Mouse (Mus musculus) forebrain, embryonic 15.5 days (tissue): ENCODE data around the gene Gm13276. TPM values are rescaled to one million over a fixed set of nuclear protein-coding genes. Genes with fewer than 3 reads are reported as not detected.
"Not testable (repeated sequence)": the region's sequence is repeated elsewhere in the genome, so short reads cannot be mapped to it uniquely, and the experiment has no call there.

Experiments
- ATAC-seq: fragments of 200-750 bp; cut with Nextera tagmentation; replicated peaks from 2 replicates; pipeline ENCODE4 v1.8.0; 2017; ENCODE audit warnings: mild to moderate bottlenecking, moderate TSS enrichment, moderate library complexity
- H3K27ac ChIP-seq: fragments of 300-500 bp; sonication (generic); replicated peaks from 2 replicates; pipeline ENCODE4 v1.5.1; 2015; ENCODE audit warnings: mild to moderate bottlenecking, inconsistent platforms
- H3K27me3 ChIP-seq: fragments of 300-500 bp; sonication (generic); 2 replicates; pipeline ENCODE4 v1.6.1; 2015; ENCODE audit warnings: inconsistent platforms
- H3K36me3 ChIP-seq: fragments of 300-500 bp; sonication (generic); 2 replicates; pipeline ENCODE4 v1.6.1; 2015; ENCODE audit warnings: mild to moderate bottlenecking, inconsistent platforms
- H3K4me1 ChIP-seq: fragments of 300-500 bp; sonication (generic); 2 replicates; pipeline ENCODE4 v1.6.1; 2015; ENCODE audit warnings: inconsistent platforms
- H3K4me2 ChIP-seq: fragments of 300-500 bp; sonication (generic); replicated peaks from 2 replicates; pipeline ENCODE4 v1.6.1; 2015; ENCODE audit warnings: mild to moderate bottlenecking, inconsistent platforms
- H3K4me3 ChIP-seq: fragments of 300-500 bp; sonication (generic); 2 replicates; pipeline ENCODE4 v1.5.1; 2015; ENCODE audit warnings: mild to moderate bottlenecking, inconsistent platforms
- H3K9ac ChIP-seq: fragments of 300-500 bp; sonication (generic); replicated peaks from 2 replicates; pipeline ENCODE4 v1.6.1; 2015; ENCODE audit warnings: mild to moderate bottlenecking, inconsistent platforms
- H3K9me3 ChIP-seq: fragments of 300-500 bp; sonication (generic); 2 replicates; pipeline ENCODE4 v1.6.1; 2016; ENCODE audit warnings: inconsistent platforms
- WGBS: fragments of 180-500 bp; shearing (Covaris S2); methylation state at CpG from one replicate; pipeline ENCODE4 v1.1.7; 2015; ENCODE audit warnings: mixed read lengths; 5-methylcytosine and 5-hydroxymethylcytosine counted together
- polyA plus RNA-seq: library from polyadenylated mRNA; unstranded; fragments of >200 nt; fragmentation: Nextera tagmentation; extraction: Ambion mirVana; gene quantifications from 2 replicates; pipeline ENCODE4 v1.2.1, GENCODE M21; 2015

Gm13276 gene
- polyA plus RNA-seq, 1 experiment from 2014 or later: not detected

DNA sequence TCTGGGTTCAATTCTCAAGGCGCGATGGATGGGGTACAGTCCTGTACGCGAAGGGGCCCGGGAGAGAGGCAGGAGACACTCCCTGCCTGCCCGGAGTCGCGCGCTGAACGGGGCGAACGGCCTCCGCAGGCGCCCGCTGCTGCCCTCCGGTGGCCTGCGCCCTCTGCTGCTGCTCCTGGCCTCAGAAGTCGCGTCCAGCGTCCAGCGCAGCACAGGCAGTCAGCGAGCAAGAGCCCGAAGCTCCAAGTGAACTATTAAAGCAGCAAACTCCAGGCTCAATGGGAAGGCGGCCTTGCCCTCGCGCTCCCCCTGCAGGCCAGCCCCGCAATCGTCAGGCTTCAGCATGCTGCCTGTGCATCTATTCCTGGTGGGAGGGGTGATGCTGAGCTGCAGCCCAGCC is 25.1 kb upstream of the Gm13276 start:
- Histone ChIP-seq H3K4me2 (peak overlapping the region; percentile 63), H3K9ac (0 out of 2 replicates have a peak overlapping the region, but pooled peaks have one; percentile 16), H3K4me3 (peak overlapping the region; percentile 36)
- WGBS: under 1% methylated on average over 24 of the region's 28 CpGs
- ATAC-seq, H3K27me3 ChIP-seq, H3K4me1 ChIP-seq, H3K27ac ChIP-seq, H3K36me3 ChIP-seq, H3K9me3 ChIP-seq: not testable (repeated sequence)

DNA sequence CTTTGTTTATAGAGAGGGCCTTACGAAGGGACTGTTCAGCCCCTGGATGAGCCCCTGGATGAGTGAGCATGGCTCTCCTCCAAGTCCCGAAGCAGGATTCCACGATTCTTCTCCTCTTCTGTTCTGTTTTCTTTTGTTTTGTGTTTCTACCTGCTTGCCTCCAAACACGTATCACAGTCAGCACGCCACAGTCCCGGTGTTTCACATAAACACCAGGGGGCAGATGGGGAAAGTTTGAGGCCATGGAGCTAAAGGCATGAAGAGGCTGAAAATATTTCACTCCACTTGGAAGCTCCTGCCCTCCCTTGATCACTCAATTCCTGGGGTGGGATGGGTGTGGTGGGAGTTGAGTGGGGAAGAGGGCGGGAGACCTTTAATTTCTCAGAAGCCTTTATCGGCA is 23.7 kb upstream of the Gm13276 start:
- H3K4me3 ChIP-seq, H3K36me3 ChIP-seq, H3K27me3 ChIP-seq, H3K27ac ChIP-seq, H3K9ac ChIP-seq, H3K4me2 ChIP-seq, H3K4me1 ChIP-seq, H3K9me3 ChIP-seq, ATAC-seq: not testable (repeated sequence)
- WGBS: 64% methylated on average over 6 of the region's 8 CpGs

DNA sequence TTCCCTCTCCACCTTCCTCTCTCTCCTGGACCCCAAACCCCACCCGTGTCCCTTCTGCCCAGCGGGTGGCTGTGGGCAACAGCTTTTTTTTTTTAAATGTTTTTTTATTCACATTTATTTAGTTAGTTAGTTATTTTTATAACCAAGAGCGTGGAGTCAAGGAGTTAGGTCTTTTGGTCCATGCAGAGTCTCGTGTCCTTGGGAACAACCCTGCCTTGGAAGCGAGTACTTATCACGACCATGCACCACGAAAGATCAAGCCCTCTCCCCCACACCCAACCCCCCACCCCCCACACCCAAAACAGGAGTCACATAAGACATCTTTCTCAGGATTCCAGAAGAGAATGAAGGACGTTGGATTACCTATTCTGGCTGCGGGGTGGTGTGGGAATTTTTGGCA is 23.2 kb upstream of the Gm13276 start:
- 59% methylated on average over 9 of the region's 9 CpGs for WGBS

GRCm38 (mm10) chr4:88763384-88764018 is 22.0 kb upstream of the Gm13276 start:
- H3K27me3 ChIP-seq, ATAC-seq: not testable (repeated sequence)
- WGBS: 2% methylated on average over 34 of the region's 42 CpGs

More for the DNA sequence above, 23.2 kb upstream of the Gm13276 start:
- H3K4me1 ChIP-seq, ATAC-seq, H3K4me3 ChIP-seq, H3K36me3 ChIP-seq, H3K27me3 ChIP-seq, H3K27ac ChIP-seq, H3K9me3 ChIP-seq, H3K4me2 ChIP-seq, H3K9ac ChIP-seq: not testable (repeated sequence)

DNA sequence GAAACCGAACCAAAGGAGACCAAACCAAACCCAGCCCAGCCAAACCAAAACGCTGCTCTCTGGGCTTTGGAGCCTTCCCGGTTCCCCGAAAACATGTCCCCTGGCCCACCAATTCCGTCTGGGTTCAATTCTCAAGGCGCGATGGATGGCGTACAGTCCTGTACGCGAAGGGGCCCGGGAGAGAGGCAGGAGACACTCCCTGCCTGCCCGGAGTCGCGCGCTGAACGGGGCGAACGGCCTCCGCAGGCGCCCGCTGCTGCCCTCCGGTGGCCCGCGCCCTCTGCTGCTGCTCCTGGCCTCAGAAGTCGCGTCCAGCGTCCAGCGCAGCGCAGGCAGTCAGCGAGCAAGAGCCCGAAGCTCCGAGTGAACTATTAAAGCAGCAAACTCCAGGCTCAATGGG is 12.0 kb upstream of the Gm13276 start, which contains the start of gene Gm13290:
Gene Gm13290, plus strand, starts transcription at position 301 of the 400 bp plus-strand sequence.
- no CpG with 5 or more reads among the region's 32 CpGs for whole genome bisulfite sequencing
- not testable (repeated sequence) for H3K4me1 ChIP-seq, H3K36me3 ChIP-seq, H3K9me3 ChIP-seq, H3K9ac ChIP-seq, H3K27me3 ChIP-seq, H3K4me3 ChIP-seq, H3K4me2 ChIP-seq, H3K27ac ChIP-seq, ATAC-seq

More at GRCm38 (mm10) chr4:88763384-88764018, 22.0 kb upstream of the Gm13276 start:
- Histone ChIP-seq H3K4me2 (peak overlapping the region; percentile 63), H3K4me3 (peak overlapping the region; percentile 41), H3K9ac (0 out of 2 replicates have a peak overlapping the region, but pooled peaks have one; percentile 24)
- H3K27ac ChIP-seq, H3K9me3 ChIP-seq, H3K36me3 ChIP-seq, H3K4me1 ChIP-seq: not testable (repeated sequence)

- not testable (repeated sequence) for H3K4me3 ChIP-seq, ATAC-seq, H3K27me3 ChIP-seq, H3K36me3 ChIP-seq, H3K4me2 ChIP-seq, H3K27ac ChIP-seq, H3K9me3 ChIP-seq, H3K4me1 ChIP-seq, H3K9ac ChIP-seq
- no CpG with 5 or more reads among the region's 29 CpGs for whole genome bisulfite sequencing
Observed at GRCm38 (mm10) chr4:88776622-88777021, 8.9 kb upstream of the Gm13276 start, which contains the start of gene Gm13289. Gene Gm13289, plus strand, starts transcription at chr4:88776922.

GRCm38 (mm10) chr4:88779550-88779949 is 6.0 kb upstream of the Gm13276 start, which contains the start of gene Gm13272:
Gene Gm13272, plus strand, starts transcription at chr4:88779850.
- H3K4me2 ChIP-seq, H3K9me3 ChIP-seq, H3K4me1 ChIP-seq, H3K27me3 ChIP-seq, H3K9ac ChIP-seq, H3K4me3 ChIP-seq, H3K27ac ChIP-seq, ATAC-seq, H3K36me3 ChIP-seq: not testable (repeated sequence)
- WGBS: no CpG with 5 or more reads among the region's 29 CpGs

- not testable (repeated sequence) for H3K27ac ChIP-seq, H3K36me3 ChIP-seq, H3K4me1 ChIP-seq, H3K4me3 ChIP-seq, H3K9me3 ChIP-seq, ATAC-seq, H3K9ac ChIP-seq, H3K27me3 ChIP-seq, H3K4me2 ChIP-seq
- WGBS: 47% methylated on average over 16 of the region's 18 CpGs
Observed at GRCm38 (mm10) chr4:88780320-88780719, 5.2 kb upstream of the Gm13276 start.

GRCm38 (mm10) chr4:88781831-88782230 is 3.7 kb upstream of the Gm13276 start, which contains the start of gene Ifnz:
Gene Ifnz, plus strand, starts transcription at chr4:88782131.
- H3K4me1 ChIP-seq, H3K9me3 ChIP-seq, H3K27ac ChIP-seq, H3K36me3 ChIP-seq, ATAC-seq, H3K9ac ChIP-seq, H3K27me3 ChIP-seq: not testable (repeated sequence)
- Histone ChIP-seq H3K4me2 (peak within 1 kb of the TSS; percentile 40), H3K4me3 (peak within 1 kb of the TSS; percentile 17; the same call in 1 of the 2 replicates)
- WGBS: 26% methylated on average over 4 of the region's 7 CpGs

DNA sequence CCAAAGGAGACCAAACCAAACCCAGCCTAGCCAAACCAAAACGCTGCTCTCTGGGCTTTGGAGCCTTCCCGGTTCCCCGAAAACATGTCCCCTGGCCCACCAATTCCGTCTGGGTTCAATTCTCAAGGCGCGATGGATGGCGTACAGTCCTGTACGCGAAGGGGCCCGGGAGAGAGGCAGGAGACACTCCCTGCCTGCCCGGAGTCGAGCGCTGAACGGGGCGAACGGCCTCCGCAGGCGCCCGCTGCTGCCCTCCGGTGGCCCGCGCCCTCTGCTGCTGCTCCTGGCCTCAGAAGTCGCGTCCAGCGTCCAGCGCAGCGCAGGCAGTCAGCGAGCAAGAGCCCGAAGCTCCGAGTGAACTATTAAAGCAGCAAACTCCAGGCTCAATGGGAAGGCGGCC is 3.2 kb upstream of the Gm13276 start:
- not testable (repeated sequence) for H3K27ac ChIP-seq, H3K27me3 ChIP-seq, H3K36me3 ChIP-seq, ATAC-seq, H3K9me3 ChIP-seq, H3K9ac ChIP-seq, H3K4me1 ChIP-seq
- Histone ChIP-seq H3K4me3 (peak overlapping the region; percentile 17; the same call in 1 of the 2 replicates), H3K4me2 (peak overlapping the region; percentile 40)
- 0% methylated on average over 7 of the region's 31 CpGs for WGBS

DNA sequence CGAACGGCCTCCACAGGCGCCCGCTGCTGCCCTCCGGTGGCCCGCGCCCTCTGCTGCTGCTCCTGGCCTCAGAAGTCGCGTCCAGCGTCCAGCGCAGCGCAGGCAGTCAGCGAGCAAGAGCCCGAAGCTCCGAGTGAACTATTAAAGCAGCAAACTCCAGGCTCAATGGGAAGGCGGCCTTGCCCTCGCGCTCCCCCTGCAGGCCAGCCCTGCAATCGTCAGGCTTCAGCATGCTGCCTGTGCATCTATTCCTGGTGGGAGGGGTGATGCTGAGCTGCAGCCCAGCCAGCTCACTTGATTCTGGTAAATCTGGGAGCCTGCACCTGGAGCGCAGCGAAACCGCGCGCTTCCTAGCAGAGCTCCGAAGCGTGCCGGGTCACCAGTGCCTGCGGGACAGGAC is 2.9 kb downstream of the Gm13276 start, which contains the start of gene Gm13277:
Gene Gm13277, plus strand, starts transcription at position 231 of the 400 bp plus-strand sequence.
- H3K27ac ChIP-seq, ATAC-seq, H3K36me3 ChIP-seq, H3K9ac ChIP-seq, H3K4me1 ChIP-seq, H3K9me3 ChIP-seq, H3K27me3 ChIP-seq, H3K4me2 ChIP-seq, H3K4me3 ChIP-seq: not testable (repeated sequence)
- 0% methylated on average over 7 of the region's 28 CpGs for WGBS

DNA sequence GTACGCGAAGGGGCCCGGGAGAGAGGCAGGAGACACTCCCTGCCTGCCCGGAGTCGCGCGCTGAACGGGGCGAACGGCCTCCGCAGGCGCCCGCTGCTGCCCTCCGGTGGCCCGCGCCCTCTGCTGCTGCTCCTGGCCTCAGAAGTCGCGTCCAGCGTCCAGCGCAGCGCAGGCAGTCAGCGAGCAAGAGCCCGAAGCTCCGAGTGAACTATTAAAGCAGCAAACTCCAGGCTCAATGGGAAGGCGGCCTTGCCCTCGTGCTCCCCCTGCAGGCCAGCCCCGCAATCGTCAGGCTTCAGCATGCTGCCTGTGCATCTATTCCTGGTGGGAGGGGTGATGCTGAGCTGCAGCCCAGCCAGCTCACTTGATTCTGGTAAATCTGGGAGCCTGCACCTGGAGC is 5.7 kb downstream of the Gm13276 start, which contains the start of gene Gm13278:
Gene Gm13278, plus strand, starts transcription at position 301 of the 400 bp plus-strand sequence.
- not testable (repeated sequence) for H3K9me3 ChIP-seq, H3K27ac ChIP-seq, ATAC-seq, H3K4me3 ChIP-seq, H3K27me3 ChIP-seq, H3K9ac ChIP-seq, H3K4me1 ChIP-seq, H3K4me2 ChIP-seq, H3K36me3 ChIP-seq
- no CpG with 5 or more reads among the region's 28 CpGs for WGBS
